Mouse (Mus musculus) stomach, postnatal 0 days (tissue): ENCODE measurements around the gene Ufd1. TPM values are rescaled to one million over a fixed set of nuclear protein-coding genes. Genes with fewer than 3 reads are reported as not detected.

Experiments
- ATAC-seq: fragments of 200-750 bp; cut with Nextera tagmentation; 2 replicates; pipeline ENCODE4 v1.8.0; 2017; ENCODE audit not compliant: low FRiP score, low TSS enrichment
- DNase-seq: peaks from one replicate; pipeline ENCODE4 v3.0.0-alpha.2; 2016; ENCODE audit warnings: low spot score
- H3K27ac ChIP-seq: fragments of 300-500 bp; sonication (generic); replicated peaks from 2 replicates; pipeline ENCODE4 v1.5.1; 2014; ENCODE audit warnings: mild to moderate bottlenecking, control low read depth
- H3K27me3 ChIP-seq: fragments of 300-500 bp; sonication (generic); 2 replicates; pipeline ENCODE4 v1.6.1; 2014; ENCODE audit warnings: low read length; ENCODE audit not compliant: control insufficient read depth, insufficient read depth
- H3K36me3 ChIP-seq: fragments of 300-500 bp; sonication (generic); 2 replicates; pipeline ENCODE4 v1.6.1; 2014; ENCODE audit warnings: low read length, mixed read lengths; ENCODE audit not compliant: control insufficient read depth, insufficient read depth
- H3K4me1 ChIP-seq: fragments of 300-500 bp; sonication (generic); replicated peaks from 2 replicates; pipeline ENCODE4 v1.6.1; 2014; ENCODE audit warnings: antibody characterized with exemption; ENCODE audit not compliant: control insufficient read depth, insufficient read depth
- H3K4me2 ChIP-seq: fragments of 300-500 bp; sonication (generic); replicated peaks from 2 replicates; pipeline ENCODE4 v1.6.1; 2014; ENCODE audit warnings: low read depth, mild to moderate bottlenecking, control low read depth, moderate library complexity
- H3K4me3 ChIP-seq: fragments of 300-500 bp; sonication (generic); 2 replicates; pipeline ENCODE4 v1.5.1; 2014; ENCODE audit warnings: low read depth, low read length, control low read depth
- H3K9ac ChIP-seq: fragments of 300-500 bp; sonication (generic); 2 replicates; pipeline ENCODE4 v1.6.1; 2014; ENCODE audit warnings: mild to moderate bottlenecking, low read length, control low read depth, mixed read lengths
- H3K9me3 ChIP-seq: fragments of 300-500 bp; sonication (generic); 2 replicates; pipeline ENCODE4 v1.6.1; 2016; ENCODE audit warnings: low read length; ENCODE audit not compliant: control insufficient read depth
- CTCF ChIP-seq: IDR thresholded peaks from 2 replicates; pipeline ENCODE4 v1.5.1; 2016; ENCODE audit warnings: antibody characterized with exemption, low read depth, mild to moderate bottlenecking, moderate library complexity
- EP300 ChIP-seq: optimal IDR thresholded peaks from 2 replicates; pipeline ENCODE3; 2016; ENCODE audit warnings: antibody characterized with exemption
- WGBS: fragments of 180-500 bp; shearing (Covaris S2); extraction: QIAGEN DNeasy Blood & Tissue Kit; methylation state at CpG from one replicate; pipeline ENCODE4 v1.1.7; 2014; 5-methylcytosine and 5-hydroxymethylcytosine counted together
- polyA plus RNA-seq: library from polyadenylated mRNA; unstranded; fragments of >200 nt; fragmentation: Nextera tagmentation; extraction: Ambion mirVana; gene quantifications from 2 replicates; pipeline ENCODE4 v1.2.1, GENCODE M21; 2015

The Ufd1 gene
- polyA plus RNA-seq, 1 experiment from 2014 or later: 67.2 TPM

DNA sequence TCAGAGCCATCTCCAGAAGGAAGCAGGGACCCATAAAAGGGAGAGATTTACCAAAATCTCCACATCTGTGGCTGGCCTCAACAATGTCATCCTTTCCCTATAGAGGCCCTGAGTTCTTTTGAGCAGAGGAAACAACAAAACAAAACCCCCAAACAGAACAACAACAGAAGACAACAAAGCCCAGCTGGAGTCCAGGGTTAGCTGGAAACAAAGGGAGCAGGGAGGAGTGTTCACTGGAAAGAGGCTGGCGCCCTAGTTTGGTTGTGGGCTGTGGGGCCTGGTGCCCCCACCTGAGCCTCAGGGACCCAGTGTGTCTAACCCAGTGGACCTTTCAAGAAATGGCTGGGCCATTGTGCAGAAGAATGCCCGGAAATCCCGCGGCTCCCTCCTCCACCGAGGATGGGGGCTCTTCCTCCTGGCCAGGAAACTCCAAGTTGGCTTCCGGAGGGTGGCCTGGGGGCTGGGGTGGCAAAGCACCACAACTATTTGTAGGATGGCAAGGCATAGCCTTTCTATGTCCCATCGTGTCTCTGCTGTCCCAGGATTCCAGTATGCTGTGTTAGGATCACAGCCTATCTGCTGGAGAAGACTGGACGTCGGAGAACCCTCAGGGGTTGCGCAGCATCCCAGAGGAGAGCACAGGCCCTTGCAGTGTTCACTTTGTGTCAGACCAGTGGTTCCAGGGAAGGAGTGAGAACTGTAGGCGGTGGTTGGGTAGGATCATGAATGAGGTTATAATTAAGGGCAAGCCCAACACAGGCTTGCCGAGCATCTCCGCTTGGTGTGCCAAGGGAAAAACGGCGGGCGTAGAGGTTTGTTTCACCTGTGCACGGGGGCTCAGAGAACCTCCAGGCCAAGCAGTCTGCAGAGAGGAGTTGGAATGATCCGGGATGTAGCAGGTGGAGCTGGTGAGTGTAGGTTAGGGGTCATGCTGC is 35.7 kb upstream of the Ufd1 start:
- H3K27ac ChIP-seq: peak overlapping the region; percentile 35; the same call in 1 of the 2 replicates
- 43% methylated on average over 18 of the region's 18 CpGs for WGBS

DNA sequence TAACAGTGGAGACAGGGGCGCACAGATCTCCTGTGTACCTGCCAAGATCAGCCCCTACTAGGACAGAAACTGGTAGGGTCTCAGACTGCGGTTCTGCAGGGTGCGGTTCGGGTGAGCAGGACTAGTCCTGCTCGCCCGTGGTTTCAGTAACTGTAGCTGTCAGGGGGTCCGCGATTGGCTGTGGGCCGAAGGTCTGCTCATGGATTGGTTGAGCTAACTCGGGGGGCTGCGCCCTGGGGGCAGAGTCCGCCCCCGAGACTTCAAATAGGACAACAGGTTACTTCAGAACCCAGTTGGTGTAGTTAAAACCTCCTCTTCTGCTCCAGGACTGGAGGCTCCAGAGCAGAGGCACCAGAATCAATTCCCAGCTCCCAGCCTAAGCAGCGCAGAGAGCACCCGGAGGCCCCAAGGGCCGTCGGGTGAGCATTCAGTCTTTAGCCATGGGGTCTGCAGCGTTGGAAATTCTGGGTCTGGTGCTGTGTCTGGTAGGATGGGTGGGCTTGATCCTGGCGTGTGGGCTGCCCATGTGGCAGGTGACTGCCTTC is 35.0 kb upstream of the Ufd1 start, which contains the start of gene Cldn5:
Gene Cldn5, plus strand, starts transcription at position 292 of the 545 bp plus-strand sequence.
- peak within 1 kb of the TSS; percentile 51 for H3K9ac ChIP-seq
- peak within 1 kb of the TSS; percentile 35; the same call in 1 of the 2 replicates for H3K27ac ChIP-seq
- no peaks in the 10 kb centered on the region for H3K36me3 ChIP-seq
- peaks cover 9% of the 10 kb centered on the region; the same call in 1 of the 2 replicates for H3K27me3 ChIP-seq
- H3K4me2 ChIP-seq: peak within 1 kb of the TSS; percentile 60
- no peaks in the 10 kb centered on the region for H3K9me3 ChIP-seq
- H3K4me3 ChIP-seq: peak within 1 kb of the TSS; percentile 39
- DNase-seq (no peak), ATAC-seq (peak; percentile 39)
- WGBS: 15% methylated on average over 19 of the region's 19 CpGs
- TF ChIP-seq CTCF: no peak
- no peak for TF ChIP-seq EP300
- H3K4me1 ChIP-seq: no peaks in the 10 kb centered on the region

More for the DNA sequence above, 35.7 kb upstream of the Ufd1 start:
- no peaks in the 10 kb centered on the region for H3K4me1 ChIP-seq
- no peaks in the 10 kb centered on the region for H3K36me3 ChIP-seq
- no peak for DNase-seq
- no peak overlapping the region for H3K9ac ChIP-seq
- no peak for ATAC-seq
- H3K9me3 ChIP-seq: no peaks in the 10 kb centered on the region
- no peak overlapping the region for H3K4me2 ChIP-seq
- TF ChIP-seq EP300 (no peak), CTCF (no peak)
- peaks cover 9% of the 10 kb centered on the region; the same call in 1 of the 2 replicates for H3K27me3 ChIP-seq
- H3K4me3 ChIP-seq: peak overlapping the region; percentile 6; the same call in 1 of the 2 replicates

DNA sequence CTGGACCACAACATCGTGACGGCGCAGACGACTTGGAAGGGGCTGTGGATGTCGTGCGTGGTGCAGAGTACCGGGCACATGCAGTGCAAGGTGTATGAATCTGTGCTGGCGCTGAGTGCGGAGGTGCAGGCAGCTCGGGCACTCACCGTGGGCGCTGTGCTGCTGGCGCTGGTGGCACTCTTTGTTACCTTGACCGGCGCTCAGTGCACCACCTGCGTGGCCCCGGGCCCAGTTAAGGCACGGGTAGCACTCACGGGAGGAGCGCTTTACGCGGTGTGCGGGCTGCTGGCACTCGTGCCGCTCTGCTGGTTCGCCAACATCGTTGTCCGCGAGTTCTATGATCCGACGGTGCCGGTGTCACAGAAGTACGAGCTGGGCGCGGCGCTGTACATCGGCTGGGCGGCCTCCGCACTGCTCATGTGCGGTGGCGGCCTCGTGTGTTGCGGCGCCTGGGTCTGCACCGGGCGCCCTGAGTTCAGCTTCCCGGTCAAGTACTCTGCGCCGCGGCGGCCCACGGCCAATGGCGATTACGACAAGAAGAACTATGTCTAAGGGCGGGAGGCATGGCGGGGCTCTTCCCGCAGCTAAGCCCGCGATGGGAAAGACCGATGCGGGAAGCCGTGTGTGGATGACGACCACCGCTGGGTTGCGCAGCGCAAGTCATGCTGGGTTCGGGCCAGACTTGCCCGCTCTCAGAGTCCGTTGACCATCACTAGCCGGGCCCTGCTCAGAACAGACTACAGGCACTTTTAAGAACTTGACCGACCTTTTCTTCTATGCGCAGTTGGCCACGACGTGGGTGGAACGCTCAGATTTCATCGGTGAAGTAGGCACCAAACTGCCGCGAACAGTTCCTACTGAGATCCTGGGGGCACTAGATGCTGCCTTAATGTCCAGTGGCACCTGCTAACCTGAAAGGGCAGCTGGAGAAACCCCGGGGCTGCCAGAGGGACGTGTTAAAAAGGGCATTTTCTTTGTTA is 34.2 kb upstream of the Ufd1 start:
- Histone ChIP-seq H3K9me3 (no peaks in the 10 kb centered on the region), H3K9ac (peak overlapping the region; percentile 51), H3K27ac (peak overlapping the region; percentile 35; the same call in 1 of the 2 replicates), H3K4me1 (no peaks in the 10 kb centered on the region), H3K4me3 (peak overlapping the region; percentile 39), H3K36me3 (no peaks in the 10 kb centered on the region), H3K27me3 (peaks cover 9% of the 10 kb centered on the region; the same call in 1 of the 2 replicates), H3K4me2 (peak overlapping the region; percentile 60)
- ATAC-seq (peak; percentile 38; the same call in 1 of the 2 replicates), DNase-seq (peak; percentile 26)
- TF ChIP-seq EP300 (no peak), CTCF (no peak)
- WGBS: 3% methylated on average over 80 of the region's 80 CpGs

DNA sequence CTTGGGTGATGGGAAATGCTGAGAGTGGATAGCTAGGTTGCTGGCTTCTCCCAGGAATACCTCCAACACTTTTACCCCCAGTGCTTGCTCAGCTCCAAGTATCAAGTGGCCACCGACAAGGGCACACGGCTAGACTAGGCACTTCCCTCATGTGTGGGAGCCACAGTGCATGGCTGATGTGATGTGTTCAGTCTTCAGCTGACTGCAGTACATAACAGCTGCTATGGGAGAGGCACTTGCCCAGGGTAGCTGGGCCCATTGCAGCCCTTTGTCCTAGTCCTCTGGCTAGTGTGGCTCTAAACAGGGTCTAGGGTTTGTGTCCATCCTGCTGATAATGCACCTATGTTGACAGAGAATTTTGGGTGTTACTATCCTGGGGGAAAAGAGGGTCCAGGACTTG is 33.1 kb upstream of the Ufd1 start:
- 60% methylated on average over 2 of the region's 2 CpGs for WGBS
- Histone ChIP-seq H3K4me1 (no peaks in the 10 kb centered on the region), H3K4me2 (0 out of 2 replicates have a peak overlapping the region, but pooled peaks have one; percentile 8), H3K36me3 (no peaks in the 10 kb centered on the region), H3K4me3 (peak overlapping the region; percentile 39; the same call in 1 of the 2 replicates), H3K9ac (no peak overlapping the region), H3K27me3 (peaks cover 9% of the 10 kb centered on the region; the same call in 1 of the 2 replicates), H3K27ac (no peak overlapping the region), H3K9me3 (no peaks in the 10 kb centered on the region)
- TF ChIP-seq EP300 (no peak), CTCF (no peak)
- no peak for ATAC-seq
- DNase-seq: no peak

DNA sequence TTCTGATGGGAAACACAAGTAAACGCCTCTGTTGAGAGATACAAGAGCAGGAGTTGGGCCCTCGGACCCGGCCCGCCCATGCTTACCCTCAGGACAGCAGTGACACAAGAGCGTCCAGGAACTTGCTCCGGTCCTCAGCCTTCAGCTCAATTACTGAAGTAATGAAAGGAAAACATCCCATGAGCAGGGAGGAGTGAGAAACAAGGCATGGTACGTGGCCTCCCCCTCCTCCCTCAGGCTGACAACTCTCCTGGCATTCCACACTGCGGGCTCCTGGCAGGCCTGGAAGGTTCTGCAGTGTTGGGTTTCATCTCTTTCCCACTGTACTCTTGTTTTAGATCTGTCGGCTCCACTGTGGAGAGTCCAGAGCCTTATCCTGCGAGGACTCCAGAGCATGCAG is 29.8 kb upstream of the Ufd1 start:
- DNase-seq (no peak), ATAC-seq (no peak)
- H3K36me3 ChIP-seq: no peaks in the 10 kb centered on the region
- no peak for TF ChIP-seq CTCF
- TF ChIP-seq EP300: no peak
- H3K9me3 ChIP-seq: no peaks in the 10 kb centered on the region
- H3K4me3 ChIP-seq: no peak overlapping the region
- H3K27me3 ChIP-seq: peaks cover 6% of the 10 kb centered on the region; the same call in 1 of the 2 replicates
- no peak overlapping the region for H3K9ac ChIP-seq
- H3K4me2 ChIP-seq: no peak overlapping the region
- H3K4me1 ChIP-seq: no peaks in the 10 kb centered on the region
- H3K27ac ChIP-seq: no peak overlapping the region
- WGBS: 96% methylated on average over 10 of the region's 10 CpGs
